Mouse (Mus musculus) layer of hippocampus, postnatal 10 days (tissue): ENCODE results near the gene Gm28041. TPM values are rescaled to one million over a fixed set of nuclear protein-coding genes. Genes with fewer than 3 reads are reported as not detected.

Experiments
- total RNA-seq, 2 experiments: library from RNA; stranded (reverse); gene quantifications; 2 replicates each; pipeline ENCODE4 v1.2.3; 2021

The Gm28041 gene
- total RNA-seq, 2 experiments from 2014 or later: not detected

Other genes with a start within 250 kb of the Gm28041 start
- gene Rsl1, start 202.6 kb downstream of the Gm28041 start, total RNA-seq: 1 to 10 TPM; 5.6 to 7.1 TPM
- 1 to 10 TPM; 2.6 to 2.8 TPM for gene Zfp455, start 181.2 kb downstream of the Gm28041 start, total RNA-seq
- 10 to 100 TPM; 18.3 to 21.5 TPM for gene Zfp458, start 97.3 kb downstream of the Gm28041 start, total RNA-seq
- gene Zfp457, start 69.2 kb downstream of the Gm28041 start, total RNA-seq: 1 to 10 TPM; 5.3 TPM
- 1 to 10 TPM; 2.6 to 3.2 TPM for gene Zfp595, start 43.2 kb downstream of the Gm28041 start, total RNA-seq
- gene Gm28044, start 15.2 kb downstream of the Gm28041 start, total RNA-seq: 1 to 10 TPM; 1.1 to 1.2 TPM
- under 1 TPM; 0.66 to 0.91 TPM for gene Zfp953, start 15.1 kb downstream of the Gm28041 start, total RNA-seq
- gene Zfp456, start 77 bp upstream of the Gm28041 start, total RNA-seq: under 1 TPM; 0.75 to 0.78 TPM
- 1 to 10 TPM; 2.4 to 3.2 TPM for gene Zfp429, start 24.1 kb upstream of the Gm28041 start, total RNA-seq
- 1 to 10 TPM; 2.0 to 2.3 TPM for gene Zfp459, start 45.7 kb upstream of the Gm28041 start, total RNA-seq
- 10 to 100 TPM; 10.8 to 11.2 TPM for gene Zfp874a, start 75.9 kb upstream of the Gm28041 start, total RNA-seq
- 10 to 100 TPM; 13.7 to 15.7 TPM for gene Zfp874b, start 108.5 kb upstream of the Gm28041 start, total RNA-seq
- 1 to 10 TPM; 5.8 to 8.0 TPM for gene Zfp58, start 124.8 kb upstream of the Gm28041 start, total RNA-seq
- gene Gm26965, start 150.4 kb upstream of the Gm28041 start, total RNA-seq: under 1 TPM in 1 of 2 experiments, not detected in 1; 0.87 TPM
- gene Zfp87, start 150.4 kb upstream of the Gm28041 start, total RNA-seq: 10 to 100 TPM; 21.8 to 24.5 TPM
- gene Zfp748, start 178.1 kb upstream of the Gm28041 start, total RNA-seq: 1 to 10 TPM; 7.4 to 9.7 TPM
- 1 to 10 TPM; 8.6 to 9.0 TPM for gene Zfp729b, start 234.0 kb upstream of the Gm28041 start, total RNA-seq